Mouse (Mus musculus): ENCODE measurements at regions not wholly inside any gene's neighbourhood (a gene's known extent, or its start where the extent isn't known, plus 50 kb on each side); places are given as distances from the start of the nearest gene placed in this dataset.
"Not testable (repeated sequence)": the region's sequence is repeated elsewhere in the genome, so short reads cannot be mapped to it uniquely, and the experiment has no call there.

DNA sequence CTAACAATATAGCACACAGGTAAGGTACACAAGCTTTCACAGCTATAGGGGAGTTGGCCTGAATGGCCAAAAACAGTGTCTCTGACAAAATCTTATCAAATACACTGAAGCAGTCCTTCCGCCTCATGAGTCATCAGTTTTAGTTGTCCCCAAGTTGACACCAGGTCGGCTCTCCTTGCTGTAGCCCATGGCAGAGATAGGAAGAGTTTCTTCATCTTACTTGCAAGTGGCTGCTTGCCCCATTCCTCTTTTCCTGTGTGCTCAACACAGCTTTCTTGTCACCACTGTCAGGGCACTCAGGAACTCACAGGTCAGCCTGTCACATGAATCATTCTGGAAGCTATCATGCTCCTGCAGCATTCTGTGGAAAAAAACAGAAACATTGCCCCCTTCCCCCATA, 77.1 kb downstream of the Olfr721-ps1 start:
- not testable (repeated sequence) for DNase-seq

DNA sequence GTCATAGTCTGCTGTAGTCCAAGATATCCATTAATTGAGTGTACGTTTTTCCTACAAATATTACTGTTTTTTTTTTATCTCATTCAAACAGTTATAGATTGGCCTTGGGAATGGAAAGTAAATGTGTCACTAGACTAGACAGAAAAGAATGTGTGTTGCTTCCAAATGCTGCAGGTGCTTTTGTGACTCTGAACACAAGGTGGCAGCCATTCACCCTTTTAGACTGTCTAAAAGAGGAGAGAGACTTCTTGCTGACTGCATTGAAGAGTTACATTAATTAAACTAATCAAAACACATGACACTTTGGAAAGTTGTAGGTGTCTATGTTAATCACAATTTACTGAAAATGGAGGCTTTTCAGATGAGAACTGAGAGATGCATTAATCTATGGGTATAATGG, 80.7 kb downstream of the Olfr721-ps1 start:
- DNase-seq: peak; percentile 27 to 46

DNA sequence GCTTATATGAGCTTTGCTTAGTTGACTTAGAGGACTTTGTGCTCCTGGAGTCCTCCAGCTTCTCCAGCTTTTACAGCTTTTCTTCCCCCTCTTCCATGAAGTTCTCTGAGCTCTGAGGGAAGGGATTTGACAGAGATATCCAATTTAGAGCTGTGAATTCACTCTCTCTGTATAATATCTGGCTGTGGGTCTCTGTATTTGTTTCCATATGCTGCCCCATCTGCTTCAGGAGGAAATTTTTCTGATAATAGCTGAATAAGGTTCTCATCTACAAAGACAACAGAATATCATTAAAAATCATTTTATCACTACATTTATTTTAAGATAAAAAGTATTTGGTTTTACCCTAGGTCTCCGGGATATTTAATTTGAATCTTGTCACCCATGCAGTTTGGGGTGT, 85.3 kb downstream of the Olfr721-ps1 start:
- no peak for DNase-seq

DNA sequence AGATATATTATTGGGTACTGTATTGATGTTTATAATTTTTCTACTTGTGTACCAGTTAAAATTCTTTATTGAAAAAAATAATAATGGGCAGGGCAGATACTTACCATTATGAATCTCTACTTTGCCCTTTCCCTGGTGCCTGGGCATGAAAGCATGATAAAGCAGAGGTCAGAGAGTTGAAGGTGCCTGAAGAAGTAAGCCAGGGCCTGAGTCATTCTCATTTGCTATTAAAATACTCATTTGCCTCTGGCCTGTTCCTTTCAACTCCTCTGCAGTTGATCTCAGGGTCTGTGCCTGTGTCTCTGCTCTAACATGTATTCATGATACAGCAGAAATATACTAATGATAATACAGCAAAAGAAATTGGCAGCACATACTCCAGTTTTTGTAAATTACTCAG, 89.4 kb downstream of the Olfr721-ps1 start:
- no peak for DNase-seq

DNA sequence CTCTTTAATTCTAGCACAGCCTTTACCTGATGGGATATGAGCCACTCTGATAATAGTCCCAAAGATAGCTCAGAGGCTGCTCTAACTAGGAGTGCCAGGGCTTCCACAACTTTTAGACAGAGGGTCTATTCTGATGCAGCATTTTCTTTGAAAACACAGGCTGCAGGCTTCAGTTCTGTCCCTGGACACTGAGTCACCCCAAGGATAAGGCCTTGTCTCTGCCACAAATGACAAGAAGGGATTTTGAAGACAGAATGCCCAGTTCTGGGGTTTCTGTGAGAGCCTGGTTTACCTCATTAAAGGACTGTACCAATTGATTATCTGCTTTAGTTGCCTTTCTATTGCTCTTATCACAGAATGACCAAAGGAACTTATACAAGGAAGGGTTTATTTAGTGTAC, 90.9 kb downstream of the Olfr721-ps1 start:
- DNase-seq: no peak

DNA sequence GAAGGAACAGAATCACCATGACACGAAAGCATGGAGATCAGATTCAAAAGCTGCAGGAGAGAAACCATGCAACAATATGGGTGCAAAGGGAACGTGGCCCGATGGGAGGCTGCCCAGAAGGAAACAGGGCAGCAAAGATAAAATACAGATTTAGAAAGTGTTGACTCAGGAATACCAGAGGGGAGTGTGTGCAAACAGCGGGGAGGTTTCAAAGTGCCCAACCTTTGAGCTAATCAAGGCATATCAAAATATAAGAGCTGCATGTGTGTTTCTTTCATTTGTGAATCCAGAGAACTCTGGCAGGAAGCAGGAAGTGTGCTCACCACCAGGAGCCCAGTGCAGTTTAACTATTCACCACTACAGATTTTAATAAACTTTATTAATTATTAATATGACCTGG, 110.8 kb downstream of the Olfr721-ps1 start:
- no peak for DNase-seq

DNA sequence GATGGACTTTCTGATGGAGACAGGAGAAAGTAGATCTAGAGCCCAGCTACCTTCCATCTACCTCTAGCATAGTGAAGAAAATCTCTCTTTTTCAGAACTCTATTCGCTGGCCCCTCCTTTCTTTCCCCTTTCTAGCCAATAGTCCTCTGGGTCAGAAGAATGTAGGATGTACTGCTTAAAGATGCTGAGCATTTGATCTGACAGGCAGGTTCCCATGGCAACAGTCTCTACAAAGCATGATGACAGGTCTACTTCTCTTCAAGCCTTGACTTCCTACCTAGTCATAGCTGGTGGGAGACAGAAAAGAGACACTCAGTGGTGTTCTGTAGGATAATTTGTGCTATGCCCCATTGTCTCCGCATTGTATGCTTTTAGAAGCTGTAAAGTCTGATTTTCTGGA, 112.0 kb downstream of the Olfr721-ps1 start:
- DNase-seq: no peak

DNA sequence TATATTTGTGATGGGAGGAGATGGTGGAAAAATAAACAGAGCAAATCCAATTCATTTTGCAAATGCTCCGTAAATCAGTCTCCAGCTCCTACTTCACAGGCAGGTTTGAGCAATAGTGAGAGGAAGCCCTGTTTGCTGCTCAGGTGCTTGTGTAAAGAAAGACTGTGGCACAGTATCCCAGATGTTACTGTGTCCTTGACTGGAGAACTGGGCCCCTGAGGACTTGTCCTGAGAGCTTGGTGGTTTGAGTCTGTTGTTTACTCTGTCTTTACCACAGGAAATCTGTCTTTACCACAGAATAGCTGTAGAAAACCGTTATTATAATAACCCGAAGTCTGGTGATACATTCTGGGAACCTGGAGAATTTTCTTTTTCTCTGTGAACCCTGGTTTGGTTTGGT, 112.4 kb downstream of the Olfr721-ps1 start:
- DNase-seq: no peak

DNA sequence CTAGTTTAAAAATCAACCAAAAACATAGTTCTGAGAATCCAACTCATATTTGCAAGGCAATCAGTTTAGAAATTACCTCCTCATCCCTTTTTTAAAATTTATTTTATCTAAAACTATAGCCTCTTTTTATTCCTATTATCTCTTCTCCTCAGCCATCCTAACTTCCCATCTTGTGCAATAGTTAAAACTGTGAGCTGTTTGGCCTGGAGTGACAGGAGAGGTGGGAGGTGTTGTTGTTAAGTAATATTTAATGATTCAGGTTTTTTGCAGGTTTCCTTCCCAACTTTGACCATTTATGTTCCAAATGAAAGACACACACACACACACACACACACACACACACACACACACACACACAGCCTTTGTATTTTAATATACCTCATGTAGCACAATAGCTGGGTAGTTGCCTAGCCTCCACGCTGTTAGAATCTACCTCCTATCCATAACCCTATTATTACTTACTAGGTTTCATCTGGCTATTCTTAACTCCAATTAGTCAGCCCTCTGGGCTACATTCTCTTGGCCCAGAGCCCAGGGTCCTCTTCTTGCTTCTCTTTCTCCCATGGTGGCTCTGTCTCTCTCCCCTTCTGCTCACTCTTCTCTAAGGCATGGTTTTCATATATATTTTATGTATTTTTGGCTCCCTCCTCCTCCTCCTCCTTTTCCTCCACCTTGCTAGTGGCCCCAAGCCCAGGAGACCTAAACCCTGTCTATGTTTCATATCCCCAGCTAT, 113.5 kb downstream of the Olfr721-ps1 start:
- DNase-seq: no peak

DNA sequence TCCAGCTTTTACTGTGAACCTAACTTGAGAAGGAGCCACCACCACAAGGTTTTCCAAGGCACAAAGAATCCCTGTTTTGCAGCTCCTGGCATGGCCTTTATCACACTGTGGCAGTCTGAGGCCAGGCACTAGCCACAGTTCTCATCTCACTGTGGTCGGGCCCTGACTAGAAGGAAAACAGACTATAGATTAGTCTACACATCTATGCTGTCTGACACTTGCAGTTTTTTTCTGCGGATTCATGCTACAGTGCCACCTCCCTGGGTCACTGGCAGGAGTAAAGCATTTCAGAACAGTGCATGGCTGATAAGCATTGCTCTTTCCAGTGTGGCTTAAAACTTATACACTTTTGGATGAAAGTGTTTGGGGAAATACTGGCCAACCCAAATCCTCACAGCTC, 114.3 kb downstream of the Olfr721-ps1 start:
- no peak for DNase-seq

DNA sequence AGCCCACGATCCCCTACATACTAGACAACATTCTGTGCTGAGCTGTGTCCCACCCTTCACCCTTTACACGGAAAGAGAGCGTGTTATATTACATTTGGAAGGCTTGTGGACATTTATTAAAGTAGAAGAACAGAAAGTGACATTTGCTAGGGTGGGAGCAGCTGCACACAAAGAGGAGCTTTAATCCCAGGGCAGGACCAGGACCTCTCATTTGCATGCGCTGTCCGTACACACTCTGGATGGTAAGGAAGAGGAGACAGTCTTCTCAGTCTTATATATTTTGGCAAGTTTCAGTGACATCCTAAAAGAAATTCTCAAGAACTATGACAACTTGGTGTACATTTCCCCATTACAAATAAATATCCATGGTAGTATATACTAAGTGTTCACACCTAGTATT, 114.8 kb downstream of the Olfr721-ps1 start:
- no peak for DNase-seq

DNA sequence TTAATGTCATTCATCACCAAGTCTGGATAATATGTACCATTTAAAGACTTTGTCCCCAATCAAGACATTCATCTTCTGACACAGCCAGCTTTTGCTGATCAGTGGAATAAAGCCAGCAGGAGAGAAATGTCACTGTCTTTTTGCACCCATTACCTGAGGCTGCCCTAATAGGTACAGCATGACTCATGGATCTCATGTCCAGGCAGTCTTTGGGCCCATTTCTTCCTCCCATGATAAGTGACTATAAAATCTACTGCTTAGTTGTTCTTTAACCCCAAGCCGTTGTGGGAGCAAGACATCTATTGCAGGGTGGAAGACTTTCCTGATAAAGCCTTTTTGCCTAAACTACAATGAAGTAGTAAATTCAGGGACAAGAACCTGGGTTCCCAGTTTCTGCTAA, 116.9 kb downstream of the Olfr721-ps1 start:
- no peak for DNase-seq

DNA sequence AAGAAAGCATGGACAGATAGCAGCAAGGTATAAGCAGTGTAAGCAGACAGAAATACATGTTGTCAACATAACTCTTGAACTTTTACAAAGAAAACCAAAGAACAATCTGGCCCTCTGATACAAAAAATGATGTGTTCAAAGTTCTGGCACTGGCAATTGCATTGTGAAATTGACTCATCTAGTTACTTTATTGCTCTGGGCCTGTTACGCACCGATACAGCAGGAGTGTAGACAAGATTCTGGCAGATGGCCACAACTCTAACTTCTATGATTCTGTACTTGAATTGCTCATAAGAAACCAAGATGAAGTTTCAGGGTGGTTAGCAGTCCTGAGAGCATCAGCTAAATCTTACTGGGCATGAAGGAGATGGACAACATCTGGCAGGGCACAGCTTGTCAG, 117.7 kb downstream of the Olfr721-ps1 start:
- no peak for DNase-seq

DNA sequence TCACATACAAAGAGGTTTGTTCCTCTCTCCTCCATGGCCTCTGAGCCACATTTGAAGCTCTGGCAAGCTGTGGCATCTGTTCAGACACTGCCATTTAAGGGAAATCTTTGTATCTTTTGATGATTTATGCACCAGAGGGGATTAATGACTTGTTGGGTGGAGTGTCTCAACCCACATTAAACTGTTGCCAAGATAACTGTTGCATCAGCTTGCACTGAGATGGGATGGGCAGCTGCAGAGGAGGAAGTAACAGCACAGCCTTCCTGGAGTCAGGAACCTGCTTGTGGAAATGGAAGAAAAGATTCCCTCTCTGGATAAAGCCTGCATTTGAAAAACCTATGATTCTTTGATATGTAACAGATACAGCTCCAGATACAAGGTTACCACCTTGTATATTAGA, 119.1 kb downstream of the Olfr721-ps1 start:
- DNase-seq: peak in 1 of 2 experiments; percentile 9

DNA sequence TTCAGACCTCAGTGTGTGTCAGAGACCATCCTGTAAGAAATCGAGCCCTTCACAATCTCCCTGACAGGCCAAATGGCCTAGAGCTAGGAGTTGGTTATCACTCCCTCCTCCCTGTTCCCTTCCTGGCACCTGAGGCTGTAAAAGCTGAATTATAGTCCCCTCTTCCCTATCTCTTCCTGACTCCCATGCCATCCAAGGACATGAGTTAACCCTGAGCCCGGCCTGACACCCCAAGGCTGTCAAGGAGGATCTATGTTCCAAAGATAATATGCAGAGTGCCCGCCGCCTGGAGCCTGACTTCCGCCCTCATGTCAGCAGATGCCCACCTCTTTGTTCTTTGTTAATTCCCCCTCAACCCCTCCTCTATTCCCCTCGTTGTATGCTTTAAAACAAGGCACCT, 120.2 kb downstream of the Olfr721-ps1 start:
- not testable (repeated sequence) for DNase-seq

DNA sequence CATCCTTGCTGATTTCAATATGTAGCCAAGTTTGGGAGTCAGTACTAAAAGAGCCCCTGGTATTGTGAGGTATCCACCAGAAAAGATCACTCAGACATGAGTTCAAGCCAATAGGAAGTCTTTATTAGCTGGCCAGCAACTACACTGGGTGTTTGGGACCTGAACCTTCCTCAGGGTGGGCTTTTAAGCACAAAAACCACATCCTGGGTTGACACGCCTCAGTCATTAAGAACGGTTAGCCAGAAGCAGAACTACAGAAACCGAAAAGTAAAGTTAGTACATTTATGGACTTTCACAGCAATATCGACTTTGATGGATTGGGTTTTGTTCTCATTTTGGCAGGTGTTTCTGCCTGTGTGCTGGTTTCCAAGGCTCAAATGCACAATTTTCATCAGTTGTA, 124.1 kb downstream of the Olfr721-ps1 start:
- DNase-seq: no peak

DNA sequence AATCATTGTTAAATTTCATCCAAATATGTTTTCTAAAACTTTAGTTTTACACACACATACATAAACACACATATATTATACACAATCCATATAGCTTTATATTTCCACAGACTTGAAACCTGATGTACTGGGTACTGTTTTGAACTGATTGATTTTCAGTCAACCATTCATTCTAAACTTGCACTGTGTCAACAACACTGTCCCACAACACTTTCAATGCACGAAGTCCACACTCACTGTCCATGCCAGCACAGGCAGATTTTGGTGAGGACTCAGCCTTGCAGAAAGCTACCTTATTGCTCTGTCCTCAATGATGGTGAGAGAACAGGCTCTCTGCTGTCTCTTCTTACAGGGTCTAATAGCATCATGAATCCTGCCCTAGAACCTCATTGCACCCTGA, 127.3 kb downstream of the Olfr721-ps1 start:
- DNase-seq: no peak

DNA sequence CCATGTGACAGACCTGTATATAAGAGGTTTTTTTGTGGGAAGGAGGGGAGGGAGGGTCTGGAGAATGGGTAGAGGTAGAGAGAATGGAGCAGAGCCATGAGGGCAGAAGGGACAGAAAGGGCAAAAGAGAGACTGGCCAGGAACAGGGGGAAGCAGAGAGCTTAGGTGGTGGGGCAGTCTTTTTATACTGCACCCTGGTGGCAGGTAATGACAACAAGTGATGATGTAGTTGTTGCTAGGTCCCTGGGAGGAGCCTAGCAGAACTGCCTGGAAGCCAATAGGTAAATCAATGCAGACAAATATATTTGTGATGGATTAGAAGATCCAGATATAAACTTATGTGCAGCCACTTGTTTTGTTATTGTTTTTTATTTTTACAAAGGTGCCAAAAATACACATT, 140.1 kb downstream of the Olfr721-ps1 start:
- no peak for DNase-seq

DNA sequence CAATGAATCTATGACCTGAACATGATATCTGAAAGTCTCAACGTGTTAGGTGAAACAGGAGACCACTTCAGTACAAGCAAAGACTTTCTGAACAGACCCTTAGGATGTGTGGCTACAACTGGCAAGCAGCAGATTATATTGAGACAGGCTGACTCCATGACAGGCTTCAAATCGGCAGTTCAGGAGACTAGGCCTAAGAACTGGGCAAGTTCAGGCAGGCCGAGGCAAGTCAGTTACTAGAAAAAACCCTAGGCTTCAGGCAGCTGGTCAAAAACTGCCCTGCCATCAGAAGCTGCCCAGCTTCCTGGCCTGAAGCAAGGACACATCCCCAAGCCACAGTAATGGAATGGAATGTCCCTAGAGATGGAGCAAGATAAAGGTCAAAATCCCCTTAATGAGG, 140.6 kb downstream of the Olfr721-ps1 start:
- no peak for DNase-seq

DNA sequence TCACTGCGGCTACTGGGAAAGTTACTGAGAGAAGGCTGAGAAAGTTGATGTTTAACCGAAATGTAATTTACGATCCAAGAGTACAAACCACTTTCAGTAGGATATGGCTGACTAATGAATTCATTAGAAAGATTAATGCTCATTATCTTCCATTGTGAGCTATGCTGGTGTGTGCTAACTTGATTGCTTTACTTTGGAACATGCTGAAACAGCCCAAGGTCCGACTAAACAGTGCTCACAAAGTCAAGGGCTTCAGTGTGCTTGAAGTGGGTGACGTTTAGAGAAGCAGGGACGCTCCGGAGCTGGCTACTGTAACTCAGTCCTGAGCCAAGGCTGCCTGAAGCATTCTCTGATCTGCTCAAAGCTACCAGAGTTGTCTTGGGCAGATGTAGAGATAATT, 143.1 kb downstream of the Olfr721-ps1 start:
- DNase-seq: no peak

DNA sequence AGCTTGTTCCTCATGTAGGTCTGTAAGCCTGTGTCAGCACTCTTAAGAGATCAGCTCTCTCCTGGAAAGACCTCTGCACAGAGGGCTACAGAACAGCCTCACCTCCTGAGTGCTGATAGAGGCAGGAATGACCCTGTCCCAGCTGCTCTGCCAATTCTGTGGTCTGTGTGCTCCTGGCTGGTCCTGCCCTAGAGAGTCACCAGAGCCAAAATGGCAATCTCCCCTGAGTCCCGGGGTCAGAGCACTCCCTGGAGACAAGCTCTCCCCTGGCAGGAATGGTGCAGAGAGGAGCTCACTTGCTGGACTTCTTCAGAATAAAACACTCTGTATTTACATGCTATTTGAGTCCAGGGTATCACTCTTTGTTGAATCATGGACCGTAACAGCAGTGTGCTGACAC, 149.9 kb upstream of the Slc4a7 start:
- peak in 1 of 2 experiments; percentile 20 for DNase-seq

DNA sequence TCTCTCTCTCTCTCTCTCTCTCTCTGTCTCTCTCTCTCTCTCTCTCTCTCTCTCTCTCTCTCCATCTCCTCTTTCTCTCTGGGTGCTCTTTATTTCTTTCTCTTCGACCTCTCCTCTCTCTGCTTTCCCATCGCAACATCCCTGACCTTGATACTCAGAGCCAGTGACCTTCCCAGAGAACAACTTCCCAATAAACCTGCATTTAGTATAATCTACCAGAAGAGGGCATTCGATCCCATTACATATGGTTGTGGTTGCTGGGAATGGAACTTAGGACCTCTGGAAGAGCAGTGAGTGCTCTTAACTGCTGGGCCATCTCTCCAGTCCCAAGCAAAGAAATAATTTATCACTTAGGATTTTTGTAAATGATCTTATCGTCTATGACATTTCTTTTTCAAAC, 127.2 kb upstream of the Slc4a7 start:
- DNase-seq: no peak

DNA sequence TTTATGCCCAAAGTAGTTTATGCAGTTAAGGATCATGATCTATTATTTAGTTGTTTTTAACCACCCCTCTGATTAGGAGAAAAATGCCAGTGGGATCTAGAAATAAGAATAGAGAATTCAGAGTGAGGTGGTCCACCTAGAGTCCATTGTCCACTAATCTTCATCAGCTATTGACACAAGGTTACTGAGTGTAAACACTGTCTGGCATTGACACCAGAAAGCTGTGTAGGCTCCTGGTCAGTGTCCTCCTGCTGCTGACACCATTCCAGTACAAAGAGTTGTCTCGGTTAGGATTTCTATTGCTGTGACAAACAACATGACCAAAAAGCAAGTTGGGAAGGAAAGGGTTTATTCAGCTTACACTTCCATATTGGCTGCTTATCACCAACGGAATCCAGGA, 110.1 kb upstream of the Slc4a7 start:
- no peak for DNase-seq

DNA sequence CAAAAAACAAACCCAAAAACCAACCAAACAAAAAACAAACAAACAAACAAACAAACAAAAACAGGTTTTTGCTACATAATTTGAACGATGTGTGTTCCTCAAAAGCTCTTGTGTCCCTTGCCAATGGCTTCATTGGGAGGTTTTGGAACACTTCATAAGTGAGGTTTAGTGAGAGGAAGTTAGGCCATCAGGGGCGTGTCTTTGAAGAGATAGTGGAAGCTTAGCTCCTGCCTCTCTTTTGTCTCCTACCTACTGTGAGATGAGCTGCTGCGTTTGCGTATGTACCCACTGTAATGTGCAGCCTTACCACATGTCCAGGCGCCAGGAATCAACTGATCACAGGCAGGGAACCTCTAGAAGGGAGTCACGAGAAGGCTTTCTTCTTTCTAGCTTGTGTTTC, 107.3 kb upstream of the Slc4a7 start:
- DNase-seq: no peak

All from heart, adult 18-20 months (tissue).